Mouse (Mus musculus) testis, postnatal 14 days (tissue): Measurements from ENCODE around the gene Acox3.
A peak's percentile ranks its signal among the peaks of the same experiment; 100 is the strongest.

Source experiments
- DNase-seq: peaks from one replicate; pipeline ENCODE4 v3.0.0; 2021; ENCODE audit warnings: low spot score

Gene Acox3

DNA sequence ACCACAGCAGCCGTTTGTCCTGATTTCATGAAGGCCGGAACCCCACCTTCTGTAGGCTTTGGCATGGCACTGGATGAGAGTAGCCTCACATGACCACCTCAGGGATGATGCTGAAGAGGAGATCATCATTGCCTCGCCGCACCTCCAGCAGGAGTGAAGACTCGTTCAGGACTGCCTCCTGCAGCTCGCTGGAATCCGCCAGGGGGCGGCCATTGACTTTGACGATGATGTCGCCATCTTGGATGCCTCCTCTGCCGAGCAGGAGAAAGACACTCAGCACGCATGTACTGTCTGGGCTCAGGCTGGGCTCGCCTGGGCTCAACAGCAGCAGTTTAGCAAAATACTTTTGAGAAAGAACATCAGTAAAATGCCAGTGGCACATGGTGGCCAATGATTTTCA is 70.0 kb downstream of the Acox3 start:
- no peak for DNase-seq

DNA sequence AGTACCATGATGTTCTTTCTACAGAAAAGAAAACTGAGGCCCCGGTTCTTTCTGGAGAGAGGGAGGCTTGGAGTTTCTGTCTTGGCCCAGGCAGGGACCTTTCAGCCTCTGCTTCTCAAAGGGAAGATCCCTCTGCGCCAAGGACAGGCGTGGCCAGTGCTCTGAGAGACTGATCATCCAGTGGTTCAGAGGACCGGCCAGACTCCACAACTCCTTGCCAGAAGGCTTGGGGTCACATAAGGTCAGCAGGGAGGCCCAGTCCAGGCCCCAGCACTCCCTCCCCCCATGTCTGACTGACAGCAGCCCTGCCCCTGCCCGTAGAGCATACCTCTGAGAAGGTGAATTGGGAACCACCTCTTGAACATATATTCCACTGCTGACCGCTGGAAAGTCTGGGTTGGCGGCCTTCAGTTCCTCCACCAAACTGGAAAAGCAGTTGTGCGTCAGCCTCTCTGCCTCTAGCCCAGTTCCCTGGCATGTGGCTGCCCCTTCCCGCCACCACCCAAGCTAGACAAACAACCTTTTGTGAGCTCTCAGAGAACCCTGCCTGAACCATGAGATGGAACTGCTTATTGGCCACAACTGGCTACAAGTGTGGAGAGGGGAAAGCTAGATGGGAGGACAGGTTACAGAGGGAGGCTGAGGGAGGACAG is 71.0 kb downstream of the Acox3 start:
- DNase-seq, result peak; percentile 52

DNA sequence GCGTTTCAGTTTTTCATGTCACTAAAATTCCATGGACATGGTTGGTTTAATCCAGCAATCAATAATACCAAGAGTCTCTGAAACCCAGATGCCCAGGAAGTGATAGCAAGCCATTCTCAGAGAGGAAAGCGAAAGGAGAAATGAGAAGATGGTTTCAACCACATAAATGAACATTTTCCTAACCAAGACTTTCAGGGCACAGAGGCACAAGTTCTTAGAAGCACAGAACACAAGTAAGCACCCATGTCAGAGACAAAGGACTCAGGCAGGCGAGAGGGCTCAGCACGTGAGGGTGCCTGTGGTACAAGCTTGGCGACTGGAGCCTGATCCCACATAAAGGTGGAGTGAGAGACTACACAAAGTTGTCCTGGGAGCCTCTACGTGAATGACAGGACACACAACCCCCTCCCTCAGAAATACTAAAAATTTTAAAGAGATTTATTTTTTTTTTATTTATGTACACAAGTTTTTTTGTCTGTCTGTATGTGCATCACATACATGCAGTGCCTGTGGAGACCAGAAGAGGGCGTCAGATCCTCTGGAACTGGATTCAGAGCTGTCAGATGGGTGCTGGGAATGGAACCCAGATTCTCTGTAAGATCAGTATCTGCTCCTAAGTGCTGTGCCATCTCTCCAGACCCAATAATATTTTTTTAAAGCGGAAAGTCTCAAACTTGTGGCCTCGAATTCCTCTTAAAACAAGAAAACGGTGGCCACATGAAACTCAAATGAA is 73.1 kb downstream of the Acox3 start:
- no peak for DNase-seq

DNA sequence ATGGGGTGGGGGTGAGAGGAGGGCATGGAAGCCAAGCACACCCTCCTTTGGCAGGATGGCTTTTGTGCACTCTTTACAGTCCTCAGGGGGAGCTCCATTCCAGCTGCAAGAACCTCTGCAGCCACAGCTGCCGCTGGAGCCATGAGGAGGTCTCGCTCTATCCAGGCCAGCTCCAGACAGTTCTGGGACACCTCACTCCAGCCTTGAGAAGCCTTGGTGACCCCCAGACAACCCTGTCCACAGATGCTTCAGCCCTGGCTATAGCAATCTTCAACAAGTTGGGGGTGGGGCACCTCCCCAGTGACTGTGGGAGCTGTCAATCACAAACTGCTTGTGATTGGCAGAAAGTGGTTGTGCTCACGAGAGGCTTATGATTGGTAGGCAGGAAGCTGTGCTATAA is 76.7 kb downstream of the Acox3 start:
- DNase-seq, result no peak

DNA sequence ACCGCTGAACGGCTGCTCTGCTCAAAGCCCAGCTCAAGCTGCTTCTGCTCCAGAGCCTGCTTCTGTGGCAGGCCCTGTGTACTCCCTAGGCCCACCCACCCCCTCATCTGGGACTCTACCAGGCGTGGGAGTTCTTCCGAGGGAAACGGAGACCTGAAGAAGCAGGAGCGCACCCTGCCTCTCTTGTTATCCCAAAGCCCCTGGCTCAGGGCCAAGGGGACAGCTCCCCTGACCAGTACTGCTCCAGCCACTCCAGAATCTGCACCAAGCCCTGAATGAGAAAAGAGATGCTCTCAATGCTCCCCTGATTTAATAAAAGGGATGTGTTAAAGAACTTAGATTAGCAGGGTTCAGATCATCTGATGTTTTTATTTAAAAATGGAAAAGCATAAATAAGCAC is 78.4 kb downstream of the Acox3 start:
- DNase-seq, result no peak

DNA sequence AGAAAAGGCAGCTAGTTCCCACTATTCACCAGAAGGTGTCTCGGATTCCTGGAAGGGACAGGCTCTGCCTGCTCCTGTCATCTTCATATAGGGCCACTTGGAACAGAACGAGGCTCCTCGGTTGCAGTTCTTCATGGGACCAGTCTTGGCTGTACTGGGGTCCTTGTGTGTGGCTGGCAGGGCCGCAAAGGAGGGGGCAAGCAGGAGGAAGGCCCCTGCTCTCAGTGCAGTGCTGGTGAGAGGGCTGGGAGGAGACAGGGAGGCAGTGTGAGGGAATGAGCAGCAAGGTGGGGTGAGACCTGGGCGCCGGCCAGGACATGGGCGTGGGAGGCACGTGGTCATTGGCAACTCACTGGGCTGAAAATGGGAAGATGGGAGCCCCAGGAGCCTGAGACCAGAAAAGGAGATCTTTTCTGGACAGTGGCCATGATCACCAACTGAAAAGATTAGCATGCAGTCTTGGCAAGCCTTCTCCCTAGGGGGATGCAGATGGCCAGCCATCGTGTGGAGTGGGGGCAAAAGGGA is 79.2 kb downstream of the Acox3 start:
- no peak for DNase-seq
